Mouse (Mus musculus) gastrocnemius, adult 2 months (tissue): ENCODE data around the gene Csf1. TPM values are rescaled to one million over a fixed set of nuclear protein-coding genes. Genes with fewer than 3 reads are reported as not detected.
"Not testable (repeated sequence)": the region's sequence is repeated elsewhere in the genome, so short reads cannot be mapped to it uniquely, and the experiment has no call there.

Experiments
- DNase-seq: peaks from one replicate; pipeline ENCODE4 v3.0.0; 2022
- H3K27ac ChIP-seq: fragments of 200-600 bp; 2 replicates; pipeline ENCODE4 v1.8.1; 2022; ENCODE audit warnings: mild to moderate bottlenecking
- H3K4me3 ChIP-seq: fragments of 200-600 bp; 2 replicates; pipeline ENCODE4 v1.8.1; 2022; ENCODE audit warnings: mild to moderate bottlenecking, moderate library complexity
- CTCF ChIP-seq: fragments of 200-600 bp; IDR thresholded peaks from 2 replicates; pipeline ENCODE4 v1.8.1; 2022; ENCODE audit warnings: antibody characterized with exemption, mild to moderate bottlenecking, moderate library complexity
- intact Hi-C: fragments of 180-260 bp; cut with DNase I; formaldehyde crosslinking; loops from one replicate; pipeline ENCODE4 v1.15.1; 2025
- total RNA-seq, 2 experiments: library from RNA; stranded (reverse); gene quantifications; 2 replicates each; pipeline ENCODE4 v1.2.3; 2021

Csf1 gene
- total RNA-seq, 2 experiments from 2014 or later: 7.9 to 8.5 TPM

GRCm38 (mm10) chr3:107739966-107740365 is 20.3 kb downstream of the Csf1 start:
- TF ChIP-seq CTCF: no peak
- Histone ChIP-seq H3K27ac (peak overlapping the region; percentile 74), H3K4me3 (no peak overlapping the region)
- intact Hi-C loops: no loop called here
- DNase-seq: no peak

- Histone ChIP-seq H3K4me3 (no peak overlapping the region), H3K27ac (peak overlapping the region; percentile 74)
- TF ChIP-seq CTCF: no peak
- intact Hi-C loops: no loop called here
- DNase-seq: no peak
Observed at GRCm38 (mm10) chr3:107739456-107739855, 20.8 kb downstream of the Csf1 start.

DNA sequence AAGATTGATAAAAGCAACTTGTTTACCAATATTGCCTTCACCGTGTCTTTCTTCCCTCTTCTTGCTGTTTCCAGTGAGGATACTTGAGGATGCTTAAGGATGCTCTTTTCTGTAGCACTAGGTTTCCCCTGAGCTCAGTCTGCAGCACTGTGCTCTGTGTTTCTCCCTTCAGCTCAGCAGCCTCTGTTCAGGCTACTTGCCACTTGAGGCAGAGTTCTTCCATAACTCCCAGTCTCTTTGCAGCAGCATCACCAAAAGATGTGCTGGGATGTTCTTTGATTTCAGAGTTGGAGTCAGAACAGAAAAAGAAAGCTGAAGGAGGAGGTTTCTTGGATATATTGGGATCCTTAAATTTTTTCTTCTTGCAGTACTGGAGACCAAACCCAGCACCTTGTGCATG is 21.6 kb downstream of the Csf1 start:
- peak; percentile 6; the same call in 1 of the 2 replicates for TF ChIP-seq CTCF
- H3K27ac ChIP-seq: no peak overlapping the region
- H3K4me3 ChIP-seq: no peak overlapping the region
- no peak for DNase-seq
- intact Hi-C loops: no loop called here

DNA sequence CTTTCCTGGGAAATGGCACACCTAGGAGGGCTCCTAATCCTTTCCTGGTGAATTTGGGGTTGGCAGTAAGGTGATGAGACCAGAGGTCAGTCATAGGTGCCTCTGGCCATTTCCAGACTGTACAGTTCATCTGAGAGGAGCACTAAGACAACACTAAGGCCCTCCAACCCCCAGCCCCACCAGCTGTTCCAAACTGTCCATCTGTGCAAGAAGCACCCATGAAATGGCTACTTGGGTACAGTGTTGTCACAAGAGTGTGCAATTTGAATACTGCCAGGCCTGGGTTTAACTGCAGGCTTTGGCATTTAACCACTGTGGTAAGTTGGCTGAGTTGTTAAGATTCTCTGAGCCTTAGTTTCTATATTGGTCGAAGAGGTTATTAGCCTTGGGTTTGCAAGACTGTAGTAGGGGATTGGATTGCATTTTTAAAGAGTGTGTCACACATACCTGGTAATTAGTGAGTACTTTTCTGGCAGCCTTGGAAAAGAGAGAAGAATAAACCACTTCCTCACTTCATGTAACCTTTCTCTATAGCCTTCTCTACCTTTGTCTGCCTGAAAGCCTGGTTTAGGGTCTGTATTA is 22.6 kb downstream of the Csf1 start:
- no peak for TF ChIP-seq CTCF
- Histone ChIP-seq H3K4me3 (no peak overlapping the region), H3K27ac (peak overlapping the region; percentile 44)
- intact Hi-C loops: no loop called here
- no peak for DNase-seq

DNA sequence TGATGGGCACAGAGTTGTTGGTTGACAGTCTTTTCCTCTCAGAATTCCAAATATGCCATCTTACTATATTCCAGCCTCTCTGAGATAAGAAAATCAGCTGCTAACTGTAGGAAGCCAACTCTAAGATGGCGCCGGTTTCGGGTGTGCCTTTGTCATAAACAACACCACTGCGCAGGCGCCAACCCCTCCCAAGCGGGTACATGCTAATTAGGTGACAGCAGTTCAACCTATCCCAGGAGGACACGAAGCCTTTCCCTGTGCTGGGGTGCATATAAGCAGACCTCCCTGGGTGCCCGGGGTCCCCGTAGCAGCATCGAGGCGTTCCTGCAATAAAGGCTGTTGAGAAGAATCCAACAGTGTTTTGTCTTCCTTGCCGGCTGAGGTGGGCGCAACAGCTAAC is 24.6 kb downstream of the Csf1 start:
- intact Hi-C loops, H3K27ac ChIP-seq, DNase-seq, H3K4me3 ChIP-seq: not testable (repeated sequence)

DNA sequence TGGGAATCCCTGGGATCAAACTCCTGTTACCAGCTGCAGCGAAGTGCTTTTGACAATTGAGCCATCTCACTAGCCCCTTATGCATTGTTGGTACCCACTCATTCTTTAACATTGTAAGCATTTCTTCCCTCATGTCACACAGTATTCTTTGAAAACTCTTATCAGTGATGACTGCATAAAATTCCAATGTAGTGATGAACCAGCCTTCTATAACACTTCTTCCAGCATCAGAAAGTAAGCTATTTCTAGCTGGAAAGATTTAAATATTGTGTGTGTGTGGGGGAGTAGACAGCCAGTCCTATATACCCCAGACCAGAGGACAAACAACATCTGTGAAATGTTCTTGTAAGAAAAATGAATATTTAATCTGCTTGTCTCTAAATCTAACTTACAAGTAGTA is 26.9 kb downstream of the Csf1 start:
- DNase-seq: no peak
- no peak overlapping the region for H3K4me3 ChIP-seq
- H3K27ac ChIP-seq: no peak overlapping the region
- no peak for TF ChIP-seq CTCF
- intact Hi-C loops: no loop called here

DNA sequence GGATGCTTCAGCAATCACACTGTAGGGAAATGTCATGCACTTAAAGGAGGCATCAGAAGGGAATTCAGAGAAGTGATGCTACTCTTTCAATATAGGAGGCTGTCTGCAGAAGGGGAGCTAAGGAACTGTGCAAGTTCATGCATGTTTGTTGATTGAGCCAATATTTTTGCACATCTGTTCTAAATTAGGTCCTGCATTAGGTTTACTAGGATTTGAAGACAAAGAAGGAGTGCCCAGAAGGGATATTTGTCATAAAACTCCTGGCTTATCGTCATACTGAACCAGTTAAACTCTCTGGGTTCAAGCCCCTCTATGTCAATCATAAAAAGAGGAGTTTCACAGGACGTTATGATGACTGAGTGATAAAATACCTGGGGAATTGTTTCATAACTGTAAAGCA is 30.0 kb downstream of the Csf1 start:
- DNase-seq: no peak
- intact Hi-C loops: no loop called here
- H3K4me3 ChIP-seq: no peak overlapping the region
- TF ChIP-seq CTCF: no peak
- H3K27ac ChIP-seq: no peak overlapping the region

- TF ChIP-seq CTCF: no peak
- intact Hi-C loops: no loop called here
Observed at GRCm38 (mm10) chr3:107728509-107728908, 31.8 kb downstream of the Csf1 start.

DNA sequence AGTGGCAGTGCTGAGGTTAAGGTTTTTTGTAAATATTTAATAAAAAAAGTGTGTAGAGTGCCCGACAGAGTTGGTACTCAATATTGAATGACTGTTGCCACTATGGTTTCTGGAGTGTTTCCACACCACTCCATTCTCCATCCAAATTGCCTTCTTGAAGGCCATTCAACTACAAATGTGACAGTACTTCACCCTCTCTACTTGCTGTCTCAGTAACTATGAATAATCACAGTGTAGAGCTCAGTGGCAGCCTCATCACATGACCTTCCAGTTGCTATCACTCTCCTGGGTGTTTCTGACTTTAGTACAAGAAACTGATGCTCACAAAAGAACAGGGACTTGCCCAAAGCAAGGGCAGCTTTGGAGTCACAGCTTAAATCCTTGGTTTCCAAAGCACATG is 44.3 kb downstream of the Csf1 start:
- no peak overlapping the region for H3K4me3 ChIP-seq
- H3K27ac ChIP-seq: no peak overlapping the region
- no peak for DNase-seq
- intact Hi-C loops: no loop called here
- no peak for TF ChIP-seq CTCF

More at GRCm38 (mm10) chr3:107728509-107728908, 31.8 kb downstream of the Csf1 start:
- H3K27ac ChIP-seq: no peak overlapping the region
- no peak for DNase-seq
- no peak overlapping the region for H3K4me3 ChIP-seq

GRCm38 (mm10) chr3:107714276-107714933 is 45.9 kb downstream of the Csf1 start:
- Histone ChIP-seq H3K4me3 (no peak overlapping the region), H3K27ac (no peak overlapping the region)
- intact Hi-C loops: no loop called here
- TF ChIP-seq CTCF: no peak
- DNase-seq: no peak

- intact Hi-C loops: no loop called here
- no peak for TF ChIP-seq CTCF
Observed at GRCm38 (mm10) chr3:107712081-107712480, 48.2 kb downstream of the Csf1 start.

GRCm38 (mm10) chr3:107709156-107709555 is 51.1 kb downstream of the Csf1 start:
- TF ChIP-seq CTCF: no peak
- intact Hi-C loops: no loop called here
- H3K4me3 ChIP-seq: no peak overlapping the region
- DNase-seq: no peak
- no peak overlapping the region for H3K27ac ChIP-seq

More at GRCm38 (mm10) chr3:107712081-107712480, 48.2 kb downstream of the Csf1 start:
- Histone ChIP-seq H3K27ac (no peak overlapping the region), H3K4me3 (no peak overlapping the region)
- DNase-seq: no peak

GRCm38 (mm10) chr3:107707239-107707638 is 53.0 kb downstream of the Csf1 start:
- intact Hi-C loops: no loop called here
- Histone ChIP-seq H3K4me3 (no peak overlapping the region), H3K27ac (peak overlapping the region; percentile 48; the same call in 1 of the 2 replicates)
- no peak for TF ChIP-seq CTCF
- DNase-seq: no peak

- intact Hi-C loops: no loop called here
- H3K4me3 ChIP-seq: no peak overlapping the region
- TF ChIP-seq CTCF: no peak
- H3K27ac ChIP-seq: peak overlapping the region; percentile 84
- no peak for DNase-seq
Observed at GRCm38 (mm10) chr3:107706164-107706563, 54.1 kb downstream of the Csf1 start.
